Mouse (Mus musculus) limb, embryonic 13.5 days (tissue): ENCODE results near the gene Mrpl24. TPM values are rescaled to one million over a fixed set of nuclear protein-coding genes. Genes with fewer than 3 reads are reported as not detected.

Experiments
- ATAC-seq: fragments of 200-750 bp; cut with Nextera tagmentation; 2 replicates; pipeline ENCODE4 v1.8.0; 2017; ENCODE audit warnings: low read depth, moderate number of reproducible peaks, moderate TSS enrichment; ENCODE audit not compliant: low FRiP score
- H3K27ac ChIP-seq: fragments of 300-500 bp; sonication (generic); 2 replicates; pipeline ENCODE4 v1.5.1; 2015; ENCODE audit warnings: inconsistent platforms, mild to moderate bottlenecking, moderate library complexity
- H3K27me3 ChIP-seq: fragments of 300-500 bp; sonication (generic); 2 replicates; pipeline ENCODE4 v1.6.1; 2015; ENCODE audit warnings: mild to moderate bottlenecking, inconsistent platforms
- H3K36me3 ChIP-seq: fragments of 300-500 bp; sonication (generic); 2 replicates; pipeline ENCODE4 v1.6.1; 2015; ENCODE audit warnings: inconsistent platforms, mild to moderate bottlenecking, moderate library complexity
- H3K4me1 ChIP-seq: fragments of 300-500 bp; sonication (generic); 2 replicates; pipeline ENCODE4 v1.6.1; 2015; ENCODE audit warnings: inconsistent platforms
- H3K4me2 ChIP-seq: fragments of 300-500 bp; sonication (generic); replicated peaks from 2 replicates; pipeline ENCODE4 v1.6.1; 2015; ENCODE audit warnings: inconsistent platforms, mild to moderate bottlenecking, moderate library complexity
- H3K4me3 ChIP-seq: fragments of 300-500 bp; sonication (generic); 2 replicates; pipeline ENCODE4 v1.5.1; 2015; ENCODE audit warnings: moderate library complexity, mild to moderate bottlenecking, inconsistent platforms
- H3K9ac ChIP-seq: fragments of 300-500 bp; sonication (generic); 2 replicates; pipeline ENCODE4 v1.6.1; 2015; ENCODE audit warnings: mild to moderate bottlenecking, inconsistent platforms
- H3K9me3 ChIP-seq: fragments of 300-500 bp; sonication (generic); 2 replicates; pipeline ENCODE4 v1.6.1; 2016; ENCODE audit warnings: inconsistent platforms
- WGBS: fragments of 180-500 bp; shearing (Covaris S2); methylation state at CpG from one replicate; pipeline ENCODE4 v1.1.7; 2015; 5-methylcytosine and 5-hydroxymethylcytosine counted together
- polyA plus RNA-seq: library from polyadenylated mRNA; unstranded; fragments of >200 nt; fragmentation: Nextera tagmentation; extraction: Ambion mirVana; gene quantifications from 2 replicates; pipeline ENCODE4 v1.2.1, GENCODE M21; 2015

Gene Mrpl24
- polyA plus RNA-seq, 1 experiment from 2014 or later: 66.5 TPM

DNA sequence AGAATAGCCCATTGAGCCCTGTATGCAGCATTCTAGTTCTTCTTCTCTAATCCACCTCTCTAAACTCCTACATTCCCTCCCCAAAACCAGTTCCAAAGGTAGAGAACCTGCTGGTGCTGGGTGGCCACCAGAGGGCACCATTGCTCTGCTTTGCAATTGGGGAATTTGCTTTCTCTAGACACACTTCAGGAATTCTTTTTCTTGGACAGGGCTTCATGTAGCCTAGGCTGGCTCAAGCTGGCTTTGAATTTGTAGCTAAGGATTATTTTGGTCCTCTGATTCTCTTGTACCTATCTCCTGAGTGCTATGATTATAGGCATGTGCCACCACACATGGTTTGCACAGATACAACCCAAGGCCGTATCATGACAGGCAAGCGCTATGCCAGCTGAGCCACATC is 16.5 kb downstream of the Mrpl24 start:
- Histone ChIP-seq H3K27me3 (no peaks in the 10 kb centered on the region), H3K9ac (no peak overlapping the region), H3K9me3 (no peaks in the 10 kb centered on the region), H3K27ac (no peak overlapping the region), H3K4me1 (peaks cover 37% of the 10 kb centered on the region), H3K4me2 (no peak overlapping the region), H3K4me3 (no peak overlapping the region), H3K36me3 (peaks cover 78% of the 10 kb centered on the region)
- ATAC-seq: peak; percentile 75
- WGBS: 95% methylated on average over 2 of the region's 2 CpGs

DNA sequence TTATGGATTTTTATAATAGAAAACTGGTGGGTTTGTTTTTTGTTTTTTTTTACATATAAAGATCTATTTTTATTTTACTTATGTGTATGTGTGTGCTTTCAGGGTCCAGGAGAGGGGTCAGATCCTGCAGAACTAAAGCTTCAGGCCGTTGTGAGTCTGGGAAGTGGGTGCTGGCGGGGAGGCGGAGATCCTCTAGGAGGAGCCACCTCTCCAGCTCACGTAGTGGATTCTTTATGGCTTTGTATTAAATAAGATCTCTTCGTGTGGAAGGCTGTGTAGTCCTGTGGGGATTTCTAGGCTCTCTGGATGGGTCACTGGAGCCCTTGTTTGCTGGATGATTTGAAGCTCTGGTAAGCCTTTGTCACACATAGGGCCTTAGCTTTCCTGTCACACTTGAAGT is 21.3 kb downstream of the Mrpl24 start:
- 64% methylated on average over 5 of the region's 5 CpGs for WGBS
- Histone ChIP-seq H3K9me3 (no peaks in the 10 kb centered on the region), H3K9ac (no peak overlapping the region), H3K27me3 (no peaks in the 10 kb centered on the region), H3K27ac (no peak overlapping the region), H3K4me1 (peaks cover 26% of the 10 kb centered on the region), H3K4me3 (no peak overlapping the region), H3K4me2 (no peak overlapping the region), H3K36me3 (peaks cover 75% of the 10 kb centered on the region)
- no peak for ATAC-seq

DNA sequence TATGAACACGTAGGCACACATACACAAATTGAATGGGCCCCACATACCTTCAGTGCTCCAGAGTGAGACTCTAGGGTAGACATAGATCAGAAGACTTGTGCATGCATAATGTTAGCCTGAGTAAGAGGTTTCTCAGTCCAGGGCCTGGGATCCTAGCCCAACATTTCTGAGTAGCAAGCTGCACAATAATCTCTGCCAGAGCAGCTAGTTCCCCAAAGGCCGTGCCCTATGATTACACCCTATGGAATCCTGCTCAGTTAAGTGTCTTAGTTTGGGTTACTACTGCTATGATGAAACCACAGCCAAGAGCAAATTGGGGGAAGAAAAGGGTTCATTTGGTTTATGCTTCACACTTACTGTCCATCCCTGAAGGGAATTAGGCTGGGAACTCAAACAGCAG is 23.2 kb downstream of the Mrpl24 start:
- H3K9ac ChIP-seq: no peak overlapping the region
- WGBS: 87% methylated on average over 2 of the region's 2 CpGs
- no peak overlapping the region for H3K4me2 ChIP-seq
- H3K4me1 ChIP-seq: peaks cover 40% of the 10 kb centered on the region
- H3K9me3 ChIP-seq: no peaks in the 10 kb centered on the region
- peaks cover 59% of the 10 kb centered on the region for H3K36me3 ChIP-seq
- no peak overlapping the region for H3K27ac ChIP-seq
- ATAC-seq: no peak
- H3K4me3 ChIP-seq: no peak overlapping the region
- H3K27me3 ChIP-seq: no peaks in the 10 kb centered on the region

DNA sequence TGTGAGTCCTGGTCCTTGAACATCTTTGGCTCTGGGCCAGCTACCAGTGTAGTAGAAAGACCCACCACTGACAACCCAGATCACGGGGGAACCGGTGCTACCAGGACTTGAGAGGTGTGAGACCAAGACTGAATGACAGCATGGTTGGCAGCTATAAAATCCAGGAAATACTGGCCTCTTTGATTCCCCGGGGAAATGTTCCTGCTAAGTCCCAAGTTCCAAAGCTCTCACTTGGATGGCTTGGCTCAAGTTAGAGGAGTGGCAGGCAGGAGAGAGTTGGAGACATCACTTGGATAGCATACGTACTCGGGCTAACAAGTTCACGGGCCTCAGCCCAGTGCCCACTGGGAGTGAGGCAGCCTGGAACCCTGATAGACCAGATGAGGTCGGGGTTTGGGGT is 24.3 kb downstream of the Mrpl24 start:
- no peak for ATAC-seq

DNA sequence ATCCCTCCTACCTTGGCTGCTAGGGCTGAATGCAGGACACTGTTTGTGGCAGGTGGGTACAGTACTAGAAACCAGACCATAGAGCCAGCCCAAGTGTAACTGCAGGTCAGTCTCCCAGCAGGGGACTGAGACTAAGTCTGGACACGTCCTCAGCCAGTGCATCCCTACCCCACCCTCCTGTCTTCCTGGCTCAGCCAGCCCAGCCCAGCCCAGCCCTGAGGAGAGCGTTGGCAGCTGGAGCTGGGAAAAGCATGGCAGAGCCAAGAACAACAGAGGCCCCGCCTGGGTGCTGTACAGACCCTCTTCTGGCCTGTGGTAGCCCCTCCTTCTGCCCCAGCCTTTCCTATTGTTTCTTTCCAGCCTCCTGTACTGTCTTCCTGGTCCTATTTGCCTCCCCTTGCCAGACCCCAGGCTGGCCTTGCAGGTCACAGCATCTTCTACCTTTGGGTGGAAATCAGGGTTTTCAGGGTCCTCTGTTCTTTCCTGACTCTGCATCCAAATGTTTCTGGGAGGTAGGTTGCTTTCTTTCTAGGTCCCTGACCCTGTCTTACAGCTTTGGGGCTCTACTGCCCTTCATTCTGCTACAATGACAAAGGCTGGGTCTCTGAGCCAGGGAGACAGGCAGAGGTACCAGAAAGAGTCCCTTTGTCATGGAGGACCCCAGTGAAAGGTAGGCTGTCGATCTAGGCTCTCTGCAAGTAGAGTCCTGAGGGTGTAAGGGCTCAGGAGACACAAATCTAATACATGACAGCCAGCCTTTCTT is 25.7 kb downstream of the Mrpl24 start:
- peak overlapping the region; percentile 50; the same call in 1 of the 2 replicates for H3K9ac ChIP-seq
- peak overlapping the region; percentile 87 for H3K4me2 ChIP-seq
- no peaks in the 10 kb centered on the region for H3K27me3 ChIP-seq
- ATAC-seq: 0 out of 2 replicates have a peak, but pooled peaks have one; percentile 29
- WGBS: 12% methylated on average over 4 of the region's 4 CpGs
- H3K36me3 ChIP-seq: peaks cover 33% of the 10 kb centered on the region
- peak overlapping the region; percentile 95 for H3K27ac ChIP-seq
- no peak overlapping the region for H3K4me3 ChIP-seq
- peaks cover 63% of the 10 kb centered on the region for H3K4me1 ChIP-seq
- H3K9me3 ChIP-seq: no peaks in the 10 kb centered on the region

More for the DNA sequence above, 24.3 kb downstream of the Mrpl24 start:
- Histone ChIP-seq H3K9me3 (no peaks in the 10 kb centered on the region), H3K4me3 (no peak overlapping the region), H3K36me3 (peaks cover 47% of the 10 kb centered on the region), H3K4me2 (no peak overlapping the region), H3K27me3 (no peaks in the 10 kb centered on the region), H3K9ac (0 out of 2 replicates have a peak overlapping the region, but pooled peaks have one; percentile 19), H3K4me1 (peaks cover 51% of the 10 kb centered on the region), H3K27ac (no peak overlapping the region)
- 50% methylated on average over 7 of the region's 7 CpGs for WGBS

DNA sequence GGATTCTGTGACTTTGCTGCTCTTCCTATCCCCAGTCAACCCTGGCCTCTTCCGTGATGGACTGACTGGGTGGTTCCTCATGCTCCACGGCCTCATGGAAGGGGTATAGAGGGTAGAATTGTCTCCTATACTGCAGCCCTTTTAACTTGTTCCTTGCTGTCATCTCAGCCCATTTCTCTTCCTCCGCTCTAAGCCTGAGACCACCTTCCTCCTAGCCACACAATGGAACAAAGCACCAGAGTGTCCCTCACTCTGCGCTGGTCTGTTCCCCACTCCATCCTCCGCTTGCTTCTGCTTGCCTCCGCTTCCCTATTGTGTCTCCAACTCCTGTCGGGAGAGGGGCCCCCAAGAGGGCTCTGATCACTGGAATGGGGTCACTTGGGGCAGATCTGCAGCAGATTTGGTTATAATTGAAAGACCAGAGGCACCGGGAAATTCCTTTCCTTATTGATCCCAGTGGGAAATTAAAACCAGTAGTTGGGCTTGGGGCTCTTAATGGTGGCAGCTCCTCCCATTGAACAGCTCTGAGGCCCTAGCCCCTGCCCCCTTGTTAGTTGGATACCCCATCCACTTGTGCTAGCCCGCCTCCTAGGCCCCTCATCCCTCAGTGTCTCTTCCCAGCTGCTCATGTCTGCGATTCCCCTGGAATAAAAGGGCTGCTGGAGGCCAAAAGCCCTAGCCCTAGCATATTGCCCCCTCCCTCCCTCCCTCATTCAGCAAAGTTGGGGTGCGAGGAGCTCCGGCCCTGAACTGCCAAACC is 26.7 kb downstream of the Mrpl24 start:
- H3K4me3 ChIP-seq: no peak overlapping the region
- peak overlapping the region; percentile 82 for H3K9ac ChIP-seq
- H3K4me2 ChIP-seq: peak overlapping the region; percentile 87

DNA sequence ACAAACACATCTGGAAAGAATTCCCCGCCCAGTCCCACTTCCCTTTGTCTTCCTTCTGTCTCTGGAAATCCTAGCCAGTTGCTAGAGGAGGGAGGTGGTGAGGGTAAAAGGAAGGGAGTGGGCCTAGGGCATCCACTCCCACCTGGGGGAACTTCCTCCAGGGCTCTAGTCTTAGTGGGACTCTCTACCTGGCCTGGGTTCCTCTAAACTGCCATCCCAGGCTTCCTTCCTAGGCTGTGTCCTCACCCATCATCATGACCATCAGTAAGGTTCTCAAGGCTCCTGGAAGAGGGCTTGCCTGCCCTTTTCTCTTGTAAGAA is 27.2 kb downstream of the Mrpl24 start:
- Histone ChIP-seq H3K4me3 (peak overlapping the region; percentile 67; the same call in 1 of the 2 replicates), H3K36me3 (peaks cover 20% of the 10 kb centered on the region), H3K4me1 (peaks cover 78% of the 10 kb centered on the region), H3K9ac (peak overlapping the region; percentile 82), H3K27ac (peak overlapping the region; percentile 95), H3K4me2 (peak overlapping the region; percentile 87), H3K27me3 (no peaks in the 10 kb centered on the region), H3K9me3 (no peaks in the 10 kb centered on the region)
- WGBS: 17% methylated on average over 1 of the region's 1 CpGs
- ATAC-seq: peak; percentile 21; the same call in 1 of the 2 replicates

More for the DNA sequence above, 26.7 kb downstream of the Mrpl24 start:
- H3K27me3 ChIP-seq: no peaks in the 10 kb centered on the region
- ATAC-seq: peak; percentile 33; the same call in 1 of the 2 replicates
- peaks cover 73% of the 10 kb centered on the region for H3K4me1 ChIP-seq
- 9% methylated on average over 12 of the region's 12 CpGs for WGBS
- peak overlapping the region; percentile 95 for H3K27ac ChIP-seq
- H3K9me3 ChIP-seq: no peaks in the 10 kb centered on the region
- peaks cover 25% of the 10 kb centered on the region for H3K36me3 ChIP-seq

DNA sequence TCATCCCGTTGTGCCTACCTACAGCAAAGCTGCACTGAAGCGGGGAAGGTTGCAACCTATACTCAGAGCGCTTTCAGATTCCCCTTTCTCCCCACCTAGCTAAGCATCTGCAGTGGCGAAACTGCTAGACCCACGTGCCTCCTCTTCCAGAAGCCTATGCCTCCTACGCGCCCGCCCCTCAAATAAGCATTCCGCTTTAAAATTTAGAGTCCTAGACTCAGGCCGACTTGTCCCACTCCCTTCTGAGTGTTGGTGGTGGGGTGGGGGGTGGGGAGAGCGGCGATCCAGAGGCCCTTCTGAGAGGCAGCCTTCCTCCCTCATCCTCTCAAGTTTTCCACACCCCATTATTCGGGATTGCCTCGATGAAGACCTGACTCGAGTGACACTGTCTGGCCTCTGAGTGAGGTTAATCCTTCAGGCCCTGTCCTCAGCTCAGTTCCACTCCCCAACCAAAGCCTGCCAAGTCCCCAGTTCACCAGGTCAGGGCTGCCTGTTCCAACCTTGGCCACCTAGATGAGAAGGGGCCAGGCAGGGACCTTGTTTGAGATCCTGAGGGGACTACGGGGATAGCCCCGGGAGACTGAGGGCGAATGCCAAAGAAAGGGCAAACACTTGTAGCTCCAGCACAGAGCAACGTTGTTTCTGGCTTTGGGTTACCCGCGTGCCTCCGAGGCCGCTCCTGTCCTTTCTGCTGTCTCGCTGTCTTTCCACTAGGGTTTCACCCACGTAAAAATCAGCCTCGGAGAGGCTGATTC is 27.9 kb downstream of the Mrpl24 start:
- Histone ChIP-seq H3K4me2 (peak overlapping the region; percentile 87), H3K9ac (peak overlapping the region; percentile 82), H3K27me3 (no peaks in the 10 kb centered on the region), H3K4me3 (peak overlapping the region; percentile 67), H3K27ac (peak overlapping the region; percentile 95), H3K36me3 (peaks cover 17% of the 10 kb centered on the region), H3K9me3 (no peaks in the 10 kb centered on the region), H3K4me1 (peaks cover 85% of the 10 kb centered on the region)
- no peak for ATAC-seq
- 2% methylated on average over 26 of the region's 26 CpGs for WGBS

DNA sequence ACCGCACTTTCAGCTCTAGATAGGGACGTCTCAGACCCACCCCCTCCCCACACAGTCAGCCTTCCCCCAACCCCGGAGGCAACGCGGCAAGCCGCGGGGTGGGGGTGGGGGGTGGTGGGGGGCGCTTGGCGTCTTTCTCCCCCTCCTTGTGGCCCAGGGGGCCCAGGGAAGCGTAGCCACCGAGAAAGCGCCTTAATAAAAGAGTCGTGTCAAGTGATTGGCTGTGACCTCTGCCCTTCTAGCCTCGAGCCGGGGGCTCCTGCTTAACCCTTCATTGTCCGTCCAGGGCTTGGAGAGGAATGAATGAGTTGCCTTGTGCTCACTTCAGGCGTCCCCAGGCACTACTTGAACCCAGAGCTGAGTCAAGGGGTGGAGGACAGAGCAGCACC is 28.5 kb downstream of the Mrpl24 start:
- Histone ChIP-seq H3K4me2 (peak overlapping the region; percentile 87), H3K27ac (peak overlapping the region; percentile 95), H3K4me3 (peak overlapping the region; percentile 67), H3K9me3 (no peaks in the 10 kb centered on the region), H3K36me3 (peaks cover 18% of the 10 kb centered on the region), H3K27me3 (no peaks in the 10 kb centered on the region), H3K9ac (peak overlapping the region; percentile 82), H3K4me1 (peaks cover 91% of the 10 kb centered on the region)
- WGBS: 0% methylated on average over 15 of the region's 17 CpGs
- no peak for ATAC-seq

DNA sequence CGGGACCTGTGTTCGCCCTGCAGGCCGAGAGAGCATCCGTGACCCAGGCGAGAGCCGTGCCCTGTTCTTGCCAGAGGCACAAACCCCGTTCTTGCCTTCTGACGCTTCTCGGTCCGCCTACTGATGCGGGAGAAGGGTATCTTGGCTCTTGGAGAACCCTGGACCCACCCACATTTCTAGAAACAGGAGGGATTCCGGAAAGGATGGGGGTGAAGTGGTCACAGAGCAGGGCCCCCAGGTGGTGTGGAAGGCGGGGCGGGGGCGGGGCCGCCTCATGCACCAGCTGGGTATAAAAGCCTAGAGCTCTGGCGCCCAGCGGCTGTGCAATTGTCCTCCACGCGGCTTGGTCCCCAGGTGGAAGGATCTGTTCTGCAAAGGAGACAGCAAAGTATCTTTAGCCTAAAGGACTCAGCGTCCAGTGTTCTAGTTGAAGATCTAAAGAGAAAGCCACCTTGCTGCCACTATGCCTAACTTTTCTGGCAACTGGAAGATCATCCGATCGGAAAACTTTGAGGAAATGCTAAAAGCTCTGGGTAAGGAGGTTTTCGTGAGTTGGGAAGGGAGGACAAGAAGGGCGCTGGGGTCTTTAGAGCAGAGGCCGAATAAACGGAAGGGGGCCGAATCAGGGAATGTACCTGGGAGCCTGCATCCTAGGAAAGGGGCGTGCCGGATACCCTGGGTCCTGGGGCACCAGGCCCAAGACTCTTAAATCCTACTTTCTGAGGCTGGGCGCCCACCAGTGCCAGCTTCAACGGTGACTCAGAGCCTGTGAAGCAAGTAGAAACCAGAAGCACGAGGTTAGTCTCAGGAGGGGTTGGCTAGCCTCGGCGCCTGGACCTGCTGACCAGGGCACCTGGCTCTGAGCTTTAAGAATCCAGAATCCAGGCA is 29.3 kb downstream of the Mrpl24 start, which contains the start of gene Crabp2:
Crabp2 (plus strand) TSS at position 289 of the 888 bp plus-strand sequence.
- peaks cover 96% of the 10 kb centered on the region for H3K4me1 ChIP-seq
- H3K4me3 ChIP-seq: peak within 1 kb of the TSS; percentile 67
- H3K4me2 ChIP-seq: peak within 1 kb of the TSS; percentile 87
- H3K27ac ChIP-seq: peak within 1 kb of the TSS; percentile 95
- H3K27me3 ChIP-seq: no peaks in the 10 kb centered on the region
- ATAC-seq: peak; percentile 42; the same call in 1 of the 2 replicates
- peak within 1 kb of the TSS; percentile 82 for H3K9ac ChIP-seq
- no peaks in the 10 kb centered on the region for H3K9me3 ChIP-seq
- peaks cover 22% of the 10 kb centered on the region for H3K36me3 ChIP-seq
- WGBS: under 1% methylated on average over 35 of the region's 35 CpGs
